Mouse (Mus musculus) midbrain, embryonic 12.5 days (tissue): ENCODE results near the gene Tmem156. TPM values are rescaled to one million over a fixed set of nuclear protein-coding genes. Genes with fewer than 3 reads are reported as not detected.

Experiments used
- ATAC-seq: fragments of 200-750 bp; cut with Nextera tagmentation; 2 replicates; pipeline ENCODE4 v1.8.0; 2017; ENCODE audit warnings: low read depth, moderate TSS enrichment, moderate library complexity; ENCODE audit not compliant: low FRiP score
- H3K27ac ChIP-seq: fragments of 300-500 bp; sonication (generic); replicated peaks from 2 replicates; pipeline ENCODE4 v1.5.1; 2016; ENCODE audit warnings: mild to moderate bottlenecking
- H3K27me3 ChIP-seq: fragments of 300-500 bp; sonication (generic); 2 replicates; pipeline ENCODE4 v1.6.1; 2016; ENCODE audit warnings: mild to moderate bottlenecking
- H3K36me3 ChIP-seq: fragments of 300-500 bp; sonication (generic); 2 replicates; pipeline ENCODE4 v1.6.1; 2016
- H3K4me1 ChIP-seq: fragments of 300-500 bp; sonication (generic); 2 replicates; pipeline ENCODE4 v1.6.1; 2016
- H3K4me2 ChIP-seq: fragments of 300-500 bp; sonication (generic); replicated peaks from 2 replicates; pipeline ENCODE4 v1.6.1; 2016; ENCODE audit warnings: mild to moderate bottlenecking, moderate library complexity
- H3K4me3 ChIP-seq: fragments of 300-500 bp; sonication (generic); 2 replicates; pipeline ENCODE4 v1.5.1; 2016; ENCODE audit warnings: mild to moderate bottlenecking
- H3K9ac ChIP-seq: fragments of 300-500 bp; sonication (generic); replicated peaks from 2 replicates; pipeline ENCODE4 v1.6.1; 2016; ENCODE audit warnings: mild to moderate bottlenecking, moderate library complexity
- H3K9me3 ChIP-seq: fragments of 300-500 bp; sonication (generic); 2 replicates; pipeline ENCODE4 v1.6.1; 2016; ENCODE audit warnings: mild to moderate bottlenecking
- WGBS: fragments of 180-500 bp; shearing (Covaris S2); methylation state at CpG from one replicate; pipeline ENCODE4 v1.1.7; 2016; 5-methylcytosine and 5-hydroxymethylcytosine counted together
- polyA plus RNA-seq: library from polyadenylated mRNA; unstranded; fragments of >200 nt; fragmentation: Nextera tagmentation; extraction: Ambion mirVana; gene quantifications from 2 replicates; pipeline ENCODE4 v1.2.1, GENCODE M21; 2016

Tmem156 gene
- polyA plus RNA-seq, 1 experiment from 2014 or later, result 0.18 TPM

GRCm38 (mm10) chr5:65096082-65096481 lies 4.2 kb upstream of the Tmem156 start:
- no peaks in the 10 kb centered on the region for H3K27me3 ChIP-seq
- ATAC-seq, result no peak
- no peak overlapping the region for H3K27ac ChIP-seq
- no peaks in the 10 kb centered on the region for H3K36me3 ChIP-seq
- H3K4me2 ChIP-seq, result no peak overlapping the region
- peaks cover 3% of the 10 kb centered on the region; the same call in 1 of the 2 replicates for H3K4me1 ChIP-seq
- WGBS, result 89% methylated on average over 3 of the region's 3 CpGs
- H3K9me3 ChIP-seq, result no peaks in the 10 kb centered on the region
- no peak overlapping the region for H3K4me3 ChIP-seq
- H3K9ac ChIP-seq, result no peak overlapping the region

- Histone ChIP-seq H3K4me2 (no peak overlapping the region), H3K4me1 (peaks cover 1% of the 10 kb centered on the region; the same call in 1 of the 2 replicates), H3K27ac (no peak overlapping the region), H3K9me3 (no peaks in the 10 kb centered on the region), H3K27me3 (no peaks in the 10 kb centered on the region), H3K4me3 (no peak overlapping the region), H3K9ac (no peak overlapping the region), H3K36me3 (no peaks in the 10 kb centered on the region)
- no peak for ATAC-seq
- WGBS, result 86% methylated on average over 7 of the region's 7 CpGs
Measured at GRCm38 (mm10) chr5:65094902-65095545, 3.1 kb upstream of the Tmem156 start.

- H3K36me3 ChIP-seq, result no peaks in the 10 kb centered on the region
- H3K4me3 ChIP-seq, result no peak overlapping the region
- no peaks in the 10 kb centered on the region for H3K4me1 ChIP-seq
- H3K9ac ChIP-seq, result no peak overlapping the region
- no peaks in the 10 kb centered on the region for H3K27me3 ChIP-seq
- no peaks in the 10 kb centered on the region for H3K9me3 ChIP-seq
- ATAC-seq, result no peak
- no peak overlapping the region for H3K4me2 ChIP-seq
- no peak overlapping the region for H3K27ac ChIP-seq
Measured at GRCm38 (mm10) chr5:65093769-65094168, 1.8 kb upstream of the Tmem156 start.

- 81% methylated on average over 11 of the region's 11 CpGs for WGBS
Measured at GRCm38 (mm10) chr5:65091184-65091858, 611 bp downstream of the Tmem156 start.

GRCm38 (mm10) chr5:65089707-65090106 lies 2.2 kb downstream of the Tmem156 start:
- WGBS, result 82% methylated on average over 3 of the region's 3 CpGs
- H3K27ac ChIP-seq, result no peak overlapping the region
- ATAC-seq, result no peak

More at GRCm38 (mm10) chr5:65091184-65091858, 611 bp downstream of the Tmem156 start:
- ATAC-seq, result no peak
- H3K4me3 ChIP-seq, result no peak overlapping the region
- no peak overlapping the region for H3K4me2 ChIP-seq
- no peaks in the 10 kb centered on the region for H3K27me3 ChIP-seq
- H3K9ac ChIP-seq, result no peak overlapping the region
- H3K9me3 ChIP-seq, result no peaks in the 10 kb centered on the region
- no peaks in the 10 kb centered on the region for H3K4me1 ChIP-seq
- H3K36me3 ChIP-seq, result no peaks in the 10 kb centered on the region
- no peak overlapping the region for H3K27ac ChIP-seq

GRCm38 (mm10) chr5:65086522-65086921 lies 5.4 kb downstream of the Tmem156 start:
- H3K27ac ChIP-seq, result no peak overlapping the region
- no peaks in the 10 kb centered on the region for H3K27me3 ChIP-seq
- no peak for ATAC-seq
- no peaks in the 10 kb centered on the region for H3K4me1 ChIP-seq
- no peak overlapping the region for H3K4me3 ChIP-seq
- WGBS, result 89% methylated on average over 6 of the region's 6 CpGs
- H3K36me3 ChIP-seq, result no peaks in the 10 kb centered on the region
- no peak overlapping the region for H3K4me2 ChIP-seq
- H3K9ac ChIP-seq, result no peak overlapping the region
- no peaks in the 10 kb centered on the region for H3K9me3 ChIP-seq

More at GRCm38 (mm10) chr5:65089707-65090106, 2.2 kb downstream of the Tmem156 start:
- Histone ChIP-seq H3K4me3 (no peak overlapping the region), H3K27me3 (no peaks in the 10 kb centered on the region), H3K4me1 (no peaks in the 10 kb centered on the region), H3K9me3 (no peaks in the 10 kb centered on the region), H3K36me3 (no peaks in the 10 kb centered on the region), H3K9ac (no peak overlapping the region), H3K4me2 (no peak overlapping the region)

- H3K4me1 ChIP-seq, result no peaks in the 10 kb centered on the region
- H3K27me3 ChIP-seq, result no peaks in the 10 kb centered on the region
- WGBS, result 77% methylated on average over 4 of the region's 4 CpGs
- no peak overlapping the region for H3K27ac ChIP-seq
- no peaks in the 10 kb centered on the region for H3K36me3 ChIP-seq
- no peak overlapping the region for H3K4me3 ChIP-seq
- H3K9me3 ChIP-seq, result no peaks in the 10 kb centered on the region
- H3K9ac ChIP-seq, result no peak overlapping the region
- H3K4me2 ChIP-seq, result no peak overlapping the region
- no peak for ATAC-seq
Measured at GRCm38 (mm10) chr5:65081836-65082235, 10.1 kb downstream of the Tmem156 start.

- Histone ChIP-seq H3K27me3 (no peaks in the 10 kb centered on the region), H3K9me3 (no peaks in the 10 kb centered on the region), H3K4me2 (no peak overlapping the region), H3K4me3 (no peak overlapping the region), H3K9ac (no peak overlapping the region), H3K27ac (no peak overlapping the region), H3K4me1 (no peaks in the 10 kb centered on the region), H3K36me3 (no peaks in the 10 kb centered on the region)
- ATAC-seq, result no peak
- 79% methylated on average over 9 of the region's 9 CpGs for WGBS
Measured at GRCm38 (mm10) chr5:65079881-65080280, 12.1 kb downstream of the Tmem156 start.

- 91% methylated on average over 4 of the region's 4 CpGs for WGBS
- H3K27me3 ChIP-seq, result no peaks in the 10 kb centered on the region
- no peak overlapping the region for H3K4me3 ChIP-seq
- no peak overlapping the region for H3K27ac ChIP-seq
- ATAC-seq, result no peak
- no peaks in the 10 kb centered on the region for H3K4me1 ChIP-seq
- H3K9me3 ChIP-seq, result no peaks in the 10 kb centered on the region
- H3K9ac ChIP-seq, result no peak overlapping the region
- H3K36me3 ChIP-seq, result no peaks in the 10 kb centered on the region
- no peak overlapping the region for H3K4me2 ChIP-seq
Measured at GRCm38 (mm10) chr5:65078081-65078480, 13.9 kb downstream of the Tmem156 start.

GRCm38 (mm10) chr5:65076748-65077147 lies 15.2 kb downstream of the Tmem156 start:
- Histone ChIP-seq H3K9ac (no peak overlapping the region), H3K36me3 (no peaks in the 10 kb centered on the region), H3K27me3 (no peaks in the 10 kb centered on the region), H3K4me2 (no peak overlapping the region), H3K9me3 (no peaks in the 10 kb centered on the region), H3K27ac (no peak overlapping the region), H3K4me3 (no peak overlapping the region), H3K4me1 (no peaks in the 10 kb centered on the region)
- no peak for ATAC-seq
- WGBS, result 59% methylated on average over 3 of the region's 3 CpGs

- H3K4me3 ChIP-seq, result no peak overlapping the region
- ATAC-seq, result no peak
- H3K27me3 ChIP-seq, result no peaks in the 10 kb centered on the region
- 77% methylated on average over 2 of the region's 2 CpGs for WGBS
- H3K9ac ChIP-seq, result no peak overlapping the region
- H3K36me3 ChIP-seq, result no peaks in the 10 kb centered on the region
- no peaks in the 10 kb centered on the region for H3K4me1 ChIP-seq
- no peak overlapping the region for H3K27ac ChIP-seq
- no peak overlapping the region for H3K4me2 ChIP-seq
- no peaks in the 10 kb centered on the region for H3K9me3 ChIP-seq
Measured at GRCm38 (mm10) chr5:65076087-65076486, 15.8 kb downstream of the Tmem156 start.

GRCm38 (mm10) chr5:65074693-65075092 lies 17.2 kb downstream of the Tmem156 start:
- no peaks in the 10 kb centered on the region for H3K4me1 ChIP-seq
- ATAC-seq, result no peak
- no peak overlapping the region for H3K9ac ChIP-seq
- H3K27ac ChIP-seq, result no peak overlapping the region
- no peaks in the 10 kb centered on the region for H3K9me3 ChIP-seq
- no peaks in the 10 kb centered on the region for H3K27me3 ChIP-seq
- H3K36me3 ChIP-seq, result no peaks in the 10 kb centered on the region
- 61% methylated on average over 7 of the region's 7 CpGs for WGBS
- H3K4me3 ChIP-seq, result no peak overlapping the region
- no peak overlapping the region for H3K4me2 ChIP-seq
